Mouse (Mus musculus) neural tube, embryonic 11.5 days (tissue): ENCODE results near the gene Plekhm3. TPM values are rescaled to one million over a fixed set of nuclear protein-coding genes. Genes with fewer than 3 reads are reported as not detected.

Experiments used
- ATAC-seq: fragments of 200-750 bp; cut with Nextera tagmentation; 2 replicates; pipeline ENCODE4 v1.8.0; 2017; ENCODE audit warnings: moderate number of reproducible peaks, mild to moderate bottlenecking, moderate TSS enrichment, moderate library complexity; ENCODE audit not compliant: insufficient read depth, low FRiP score, low TSS enrichment
- DNase-seq: peaks from one replicate; pipeline ENCODE4 v3.0.0-alpha.2; 2015; ENCODE audit warnings: low spot score
- H3K27ac ChIP-seq: fragments of 300-500 bp; sonication (generic); 2 replicates; pipeline ENCODE4 v1.5.1; 2014; ENCODE audit warnings: low read depth, mild to moderate bottlenecking, low read length
- H3K27me3 ChIP-seq: fragments of 300-500 bp; sonication (generic); 2 replicates; pipeline ENCODE4 v1.6.1; 2014; ENCODE audit warnings: mild to moderate bottlenecking, low read length, mixed read lengths; ENCODE audit not compliant: control insufficient read depth, insufficient read depth
- H3K36me3 ChIP-seq: fragments of 300-500 bp; sonication (generic); 2 replicates; pipeline ENCODE4 v1.6.1; 2014; ENCODE audit warnings: mild to moderate bottlenecking, low read length, moderate library complexity, mixed read lengths; ENCODE audit not compliant: control insufficient read depth, insufficient read depth
- H3K4me1 ChIP-seq: fragments of 300-500 bp; sonication (generic); 2 replicates; pipeline ENCODE4 v1.6.1; 2014; ENCODE audit warnings: low read length, mixed read lengths; ENCODE audit not compliant: control insufficient read depth, insufficient read depth
- H3K4me2 ChIP-seq: fragments of 300-500 bp; sonication (generic); 2 replicates; pipeline ENCODE4 v1.6.1; 2014; ENCODE audit warnings: low read depth, mild to moderate bottlenecking, moderate library complexity
- H3K4me3 ChIP-seq: fragments of 300-500 bp; sonication (generic); 2 replicates; pipeline ENCODE4 v1.5.1; 2014; ENCODE audit warnings: low read depth, low read length
- H3K9ac ChIP-seq: fragments of 300-500 bp; sonication (generic); 2 replicates; pipeline ENCODE4 v1.6.1; 2014; ENCODE audit warnings: mild to moderate bottlenecking, low read length
- H3K9me3 ChIP-seq: fragments of 300-500 bp; sonication (generic); 2 replicates; pipeline ENCODE4 v1.6.1; 2016; ENCODE audit warnings: low read length; ENCODE audit not compliant: control insufficient read depth
- WGBS: fragments of 180-500 bp; shearing (Covaris S2); extraction: QIAGEN DNeasy Blood & Tissue Kit; methylation state at CpG from one replicate; pipeline ENCODE4 v1.1.7; 2014; 5-methylcytosine and 5-hydroxymethylcytosine counted together
- polyA plus RNA-seq: library from polyadenylated mRNA; unstranded; fragments of >200 nt; fragmentation: Nextera tagmentation; extraction: Ambion mirVana; gene quantifications from 2 replicates; pipeline ENCODE4 v1.2.1, GENCODE M21; 2014

Plekhm3 gene
- polyA plus RNA-seq, 1 experiment from 2014 or later: 8.4 TPM

GRCm38 (mm10) chr1:64897485-64897884 lies 59.1 kb downstream of the Plekhm3 start:
- no peaks in the 10 kb centered on the region for H3K27me3 ChIP-seq
- no peak for ATAC-seq
- H3K4me1 ChIP-seq: no peaks in the 10 kb centered on the region
- no peak overlapping the region for H3K27ac ChIP-seq
- H3K36me3 ChIP-seq: no peaks in the 10 kb centered on the region
- H3K4me2 ChIP-seq: no peak overlapping the region
- H3K9me3 ChIP-seq: no peaks in the 10 kb centered on the region
- no peak for DNase-seq
- WGBS: 94% methylated on average over 2 of the region's 2 CpGs
- no peak overlapping the region for H3K9ac ChIP-seq
- no peak overlapping the region for H3K4me3 ChIP-seq

- 89% methylated on average over 7 of the region's 7 CpGs for WGBS
Measured at GRCm38 (mm10) chr1:64893806-64894205, 62.8 kb downstream of the Plekhm3 start.

GRCm38 (mm10) chr1:64891332-64891731 lies 65.3 kb downstream of the Plekhm3 start:
- no peaks in the 10 kb centered on the region for H3K4me1 ChIP-seq
- H3K4me3 ChIP-seq: no peak overlapping the region
- no peaks in the 10 kb centered on the region for H3K36me3 ChIP-seq
- H3K9me3 ChIP-seq: no peaks in the 10 kb centered on the region
- WGBS: 51% methylated on average over 4 of the region's 4 CpGs
- ATAC-seq (no peak), DNase-seq (no peak)
- H3K27ac ChIP-seq: no peak overlapping the region
- H3K27me3 ChIP-seq: no peaks in the 10 kb centered on the region
- H3K9ac ChIP-seq: no peak overlapping the region
- H3K4me2 ChIP-seq: no peak overlapping the region

More at GRCm38 (mm10) chr1:64893806-64894205, 62.8 kb downstream of the Plekhm3 start:
- no peaks in the 10 kb centered on the region for H3K27me3 ChIP-seq
- H3K4me3 ChIP-seq: no peak overlapping the region
- H3K4me2 ChIP-seq: no peak overlapping the region
- ATAC-seq: no peak
- no peak overlapping the region for H3K9ac ChIP-seq
- H3K9me3 ChIP-seq: no peaks in the 10 kb centered on the region
- no peaks in the 10 kb centered on the region for H3K4me1 ChIP-seq
- no peak overlapping the region for H3K27ac ChIP-seq
- DNase-seq: no peak
- H3K36me3 ChIP-seq: no peaks in the 10 kb centered on the region

- Histone ChIP-seq H3K9ac (no peak overlapping the region), H3K27ac (no peak overlapping the region), H3K4me3 (no peak overlapping the region), H3K36me3 (no peaks in the 10 kb centered on the region), H3K4me2 (no peak overlapping the region), H3K4me1 (no peaks in the 10 kb centered on the region), H3K27me3 (no peaks in the 10 kb centered on the region), H3K9me3 (no peaks in the 10 kb centered on the region)
- no peak for DNase-seq
- no peak for ATAC-seq
- WGBS: 93% methylated on average over 2 of the region's 2 CpGs
Measured at GRCm38 (mm10) chr1:64887502-64888203, 69.0 kb downstream of the Plekhm3 start.

- H3K36me3 ChIP-seq: no peaks in the 10 kb centered on the region
- H3K4me2 ChIP-seq: no peak overlapping the region
- no peak overlapping the region for H3K27ac ChIP-seq
- H3K4me3 ChIP-seq: no peak overlapping the region
- H3K9me3 ChIP-seq: no peaks in the 10 kb centered on the region
- no peaks in the 10 kb centered on the region for H3K4me1 ChIP-seq
- H3K27me3 ChIP-seq: no peaks in the 10 kb centered on the region
- ATAC-seq: no peak
- no peak overlapping the region for H3K9ac ChIP-seq
- 96% methylated on average over 6 of the region's 6 CpGs for WGBS
- DNase-seq: no peak
Measured at GRCm38 (mm10) chr1:64886718-64887117, 69.9 kb downstream of the Plekhm3 start.

GRCm38 (mm10) chr1:64885328-64885727 lies 71.3 kb downstream of the Plekhm3 start:
- Histone ChIP-seq H3K9ac (no peak overlapping the region), H3K4me1 (no peaks in the 10 kb centered on the region), H3K4me2 (no peak overlapping the region), H3K36me3 (no peaks in the 10 kb centered on the region), H3K27ac (no peak overlapping the region), H3K9me3 (no peaks in the 10 kb centered on the region), H3K4me3 (no peak overlapping the region), H3K27me3 (no peaks in the 10 kb centered on the region)
- ATAC-seq (no peak), DNase-seq (no peak)
- 68% methylated on average over 3 of the region's 3 CpGs for WGBS

- H3K9ac ChIP-seq: no peak overlapping the region
- WGBS: 55% methylated on average over 6 of the region's 6 CpGs
- no peak overlapping the region for H3K27ac ChIP-seq
- H3K4me2 ChIP-seq: no peak overlapping the region
- H3K4me3 ChIP-seq: no peak overlapping the region
- DNase-seq: no peak
- H3K36me3 ChIP-seq: no peaks in the 10 kb centered on the region
- ATAC-seq: no peak
- no peaks in the 10 kb centered on the region for H3K9me3 ChIP-seq
- H3K27me3 ChIP-seq: no peaks in the 10 kb centered on the region
- no peaks in the 10 kb centered on the region for H3K4me1 ChIP-seq
Measured at GRCm38 (mm10) chr1:64884007-64884406, 72.6 kb downstream of the Plekhm3 start.

- H3K27me3 ChIP-seq: no peaks in the 10 kb centered on the region
- 85% methylated on average over 3 of the region's 3 CpGs for whole genome bisulfite sequencing
- no peaks in the 10 kb centered on the region for H3K36me3 ChIP-seq
- H3K9ac ChIP-seq: no peak overlapping the region
- H3K9me3 ChIP-seq: no peaks in the 10 kb centered on the region
- no peaks in the 10 kb centered on the region for H3K4me1 ChIP-seq
- H3K27ac ChIP-seq: no peak overlapping the region
- DNase-seq (no peak), ATAC-seq (no peak)
- no peak overlapping the region for H3K4me3 ChIP-seq
- H3K4me2 ChIP-seq: no peak overlapping the region
Measured at GRCm38 (mm10) chr1:64880613-64881012, 76.0 kb downstream of the Plekhm3 start.

- DNase-seq (no peak), ATAC-seq (no peak)
- H3K9me3 ChIP-seq: no peaks in the 10 kb centered on the region
- WGBS: 72% methylated on average over 12 of the region's 12 CpGs
- no peaks in the 10 kb centered on the region for H3K27me3 ChIP-seq
- no peak overlapping the region for H3K27ac ChIP-seq
- no peaks in the 10 kb centered on the region for H3K36me3 ChIP-seq
- no peaks in the 10 kb centered on the region for H3K4me1 ChIP-seq
- no peak overlapping the region for H3K4me2 ChIP-seq
- H3K4me3 ChIP-seq: no peak overlapping the region
- H3K9ac ChIP-seq: no peak overlapping the region
Measured at GRCm38 (mm10) chr1:64878795-64879240, 77.8 kb downstream of the Plekhm3 start.
